Mouse (Mus musculus): ENCODE results near the gene Parp11. TPM values are rescaled to one million over a fixed set of nuclear protein-coding genes. Genes with fewer than 3 reads are reported as not detected.

The Parp11 gene
- polyA plus RNA-seq, 1 experiment from 2014 or later: 15.1 TPM

DNA sequence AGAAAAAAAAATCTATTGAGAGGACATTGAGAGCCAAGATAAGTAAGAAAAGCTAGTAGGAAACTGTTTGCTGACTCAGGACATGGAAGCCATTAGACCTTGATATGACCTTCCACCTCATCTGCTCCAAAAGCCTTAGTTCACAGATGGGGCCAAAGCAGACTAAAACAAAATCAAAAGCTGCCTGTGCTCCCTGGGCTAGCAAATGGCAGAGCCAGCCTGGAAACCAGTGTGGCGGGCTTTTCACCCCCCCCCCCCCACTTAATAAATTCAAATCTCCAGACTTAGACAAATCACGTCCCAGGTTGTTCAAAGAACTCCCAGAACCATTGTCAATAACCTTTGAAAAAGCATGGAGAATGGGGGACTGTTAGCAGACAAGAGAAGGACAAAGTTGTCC, 2.7 kb upstream of the Parp11 start:
- WGBS: 52% methylated on average over 2 of the region's 2 CpGs
- Histone ChIP-seq H3K4me1 (replicated peaks; ENCODE audit: insufficient read depth, low read length) (no peaks in the 10 kb centered on the region), H3K27ac (no peak overlapping the region), H3K27me3 (ENCODE audit: insufficient read depth, low read length) (no peaks in the 10 kb centered on the region), H3K36me3 (ENCODE audit: insufficient read depth, low read length) (no peaks in the 10 kb centered on the region), H3K4me3 (replicated peaks; ENCODE audit: low read depth, low read length) (no peak overlapping the region), H3K9me3 (replicated peaks; ENCODE audit: low read length) (no peaks in the 10 kb centered on the region), H3K4me2 (ENCODE audit: low read length) (no peak overlapping the region), H3K9ac (ENCODE audit: low read depth, low read length) (no peak overlapping the region)
- no peak for DNase-seq (ENCODE audit: low spot score)
- TF ChIP-seq CTCF (IDR thresholded peaks at IDR 0.05; ENCODE audit: low read depth): no peak
- ATAC-seq (replicated peaks; ENCODE audit: low FRiP score, low read depth): no peak

DNA sequence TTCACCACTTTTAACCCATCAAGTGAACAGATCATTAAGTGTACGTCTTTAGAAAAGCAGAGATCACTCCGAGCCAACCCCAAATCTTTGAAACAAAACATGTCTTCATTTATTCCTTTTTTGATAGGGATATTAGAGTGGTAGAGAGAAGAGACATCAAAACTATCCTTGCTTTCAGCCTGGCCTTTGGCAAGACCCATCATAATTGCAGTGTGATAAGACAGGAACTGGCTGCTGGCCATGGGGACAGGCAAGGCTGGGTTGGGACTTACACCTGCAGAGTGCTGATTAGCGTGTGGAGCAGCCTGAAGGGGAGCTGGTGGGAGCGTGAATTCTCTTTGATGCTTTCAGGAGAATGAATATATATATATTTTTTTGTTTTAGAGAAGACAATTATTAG, 2.2 kb upstream of the Parp11 start:
- Histone ChIP-seq H3K9me3 (replicated peaks; ENCODE audit: low read length) (no peaks in the 10 kb centered on the region), H3K4me3 (replicated peaks; ENCODE audit: low read depth, low read length) (no peak overlapping the region), H3K27ac (no peak overlapping the region), H3K4me2 (ENCODE audit: low read length) (no peak overlapping the region), H3K27me3 (ENCODE audit: insufficient read depth, low read length) (no peaks in the 10 kb centered on the region), H3K4me1 (replicated peaks; ENCODE audit: insufficient read depth, low read length) (no peaks in the 10 kb centered on the region), H3K36me3 (ENCODE audit: insufficient read depth, low read length) (no peaks in the 10 kb centered on the region), H3K9ac (ENCODE audit: low read depth, low read length) (no peak overlapping the region)
- no peak for TF ChIP-seq CTCF (IDR thresholded peaks at IDR 0.05; ENCODE audit: low read depth)
- ATAC-seq (replicated peaks; ENCODE audit: low FRiP score, low read depth) (no peak), DNase-seq (ENCODE audit: low spot score) (no peak)
- WGBS: 73% methylated on average over 4 of the region's 4 CpGs

DNA sequence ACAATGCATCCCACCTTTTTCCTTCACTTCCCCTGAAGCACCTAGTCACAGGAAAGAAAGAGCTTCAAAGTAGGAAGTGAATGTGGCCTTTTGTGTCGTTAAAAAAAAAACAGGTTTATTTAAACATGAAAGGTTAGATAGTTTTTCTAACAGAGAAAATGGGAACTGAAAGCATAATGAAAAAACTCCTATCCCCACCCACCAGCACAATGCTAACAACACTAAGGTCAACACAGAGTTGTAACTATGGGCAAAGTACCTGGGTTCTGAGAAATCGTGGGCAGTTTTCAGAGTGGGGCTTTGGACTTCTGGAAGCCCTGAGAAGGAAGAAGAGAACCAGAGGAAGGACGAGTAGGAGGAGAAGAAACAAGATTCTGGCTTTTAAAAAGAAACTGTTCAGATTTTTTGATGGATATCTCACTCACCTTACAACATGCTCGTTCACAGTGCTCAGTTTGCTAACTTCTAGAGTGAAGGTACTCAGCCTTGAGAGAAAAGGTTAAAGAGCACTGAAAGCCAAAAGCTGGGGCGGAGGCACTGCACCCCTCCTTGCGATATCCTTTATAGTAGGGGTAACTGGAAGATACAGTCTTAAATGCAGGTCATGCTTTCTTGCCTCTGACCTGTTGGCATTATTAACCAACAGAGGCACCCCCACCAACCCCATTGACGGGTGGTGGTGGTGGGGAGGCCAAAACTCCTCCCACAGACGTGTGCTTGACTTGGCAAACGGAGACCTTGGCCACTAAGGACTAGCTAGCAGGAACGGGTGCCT, 1.2 kb downstream of the Parp11 start:
- 58% methylated on average over 10 of the region's 10 CpGs for WGBS
- ATAC-seq (replicated peaks; ENCODE audit: low FRiP score, low read depth): no peak
- no peaks in the 10 kb centered on the region for H3K4me1 ChIP-seq (replicated peaks; ENCODE audit: insufficient read depth, low read length)
- H3K4me2 ChIP-seq (ENCODE audit: low read length): no peak overlapping the region
- no peak overlapping the region for H3K9ac ChIP-seq (ENCODE audit: low read depth, low read length)
- no peaks in the 10 kb centered on the region for H3K27me3 ChIP-seq (ENCODE audit: insufficient read depth, low read length)
- DNase-seq (ENCODE audit: low spot score): no peak
- no peak for TF ChIP-seq CTCF (IDR thresholded peaks at IDR 0.05; ENCODE audit: low read depth)
- H3K36me3 ChIP-seq (ENCODE audit: insufficient read depth, low read length): no peaks in the 10 kb centered on the region
- H3K27ac ChIP-seq: no peak overlapping the region
- no peak overlapping the region for H3K4me3 ChIP-seq (replicated peaks; ENCODE audit: low read depth, low read length)
- H3K9me3 ChIP-seq (replicated peaks; ENCODE audit: low read length): no peaks in the 10 kb centered on the region

DNA sequence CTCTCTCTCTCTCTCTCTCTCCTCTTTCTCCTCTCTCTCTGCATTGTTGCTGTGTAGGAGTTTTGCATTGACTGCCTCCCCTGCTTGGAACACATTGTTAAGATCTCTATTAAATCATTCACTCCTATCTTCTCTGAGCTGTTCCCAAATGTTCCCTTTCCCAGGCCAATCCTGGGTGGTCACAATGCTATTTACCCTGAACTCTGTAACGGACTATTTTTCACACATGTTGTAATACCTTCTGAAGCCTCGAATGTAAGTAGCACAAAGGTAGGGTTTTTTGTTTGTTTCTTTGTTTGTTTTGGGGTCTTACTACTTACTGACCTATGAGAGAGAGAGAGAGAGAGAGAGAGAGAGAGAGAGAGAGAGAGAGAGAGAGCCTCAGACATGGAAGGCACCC, 2.2 kb downstream of the Parp11 start:
- no peak overlapping the region for H3K27ac ChIP-seq
- no peak for TF ChIP-seq CTCF (IDR thresholded peaks at IDR 0.05; ENCODE audit: low read depth)
- ATAC-seq (replicated peaks; ENCODE audit: low FRiP score, low read depth): no peak
- no peaks in the 10 kb centered on the region for H3K27me3 ChIP-seq (ENCODE audit: insufficient read depth, low read length)
- H3K4me3 ChIP-seq (replicated peaks; ENCODE audit: low read depth, low read length): no peak overlapping the region
- H3K36me3 ChIP-seq (ENCODE audit: insufficient read depth, low read length): no peaks in the 10 kb centered on the region
- WGBS: 62% methylated on average over 2 of the region's 2 CpGs
- DNase-seq (ENCODE audit: low spot score): no peak
- H3K4me2 ChIP-seq (ENCODE audit: low read length): no peak overlapping the region
- H3K4me1 ChIP-seq (replicated peaks; ENCODE audit: insufficient read depth, low read length): no peaks in the 10 kb centered on the region
- no peaks in the 10 kb centered on the region for H3K9me3 ChIP-seq (replicated peaks; ENCODE audit: low read length)
- H3K9ac ChIP-seq (ENCODE audit: low read depth, low read length): no peak overlapping the region

DNA sequence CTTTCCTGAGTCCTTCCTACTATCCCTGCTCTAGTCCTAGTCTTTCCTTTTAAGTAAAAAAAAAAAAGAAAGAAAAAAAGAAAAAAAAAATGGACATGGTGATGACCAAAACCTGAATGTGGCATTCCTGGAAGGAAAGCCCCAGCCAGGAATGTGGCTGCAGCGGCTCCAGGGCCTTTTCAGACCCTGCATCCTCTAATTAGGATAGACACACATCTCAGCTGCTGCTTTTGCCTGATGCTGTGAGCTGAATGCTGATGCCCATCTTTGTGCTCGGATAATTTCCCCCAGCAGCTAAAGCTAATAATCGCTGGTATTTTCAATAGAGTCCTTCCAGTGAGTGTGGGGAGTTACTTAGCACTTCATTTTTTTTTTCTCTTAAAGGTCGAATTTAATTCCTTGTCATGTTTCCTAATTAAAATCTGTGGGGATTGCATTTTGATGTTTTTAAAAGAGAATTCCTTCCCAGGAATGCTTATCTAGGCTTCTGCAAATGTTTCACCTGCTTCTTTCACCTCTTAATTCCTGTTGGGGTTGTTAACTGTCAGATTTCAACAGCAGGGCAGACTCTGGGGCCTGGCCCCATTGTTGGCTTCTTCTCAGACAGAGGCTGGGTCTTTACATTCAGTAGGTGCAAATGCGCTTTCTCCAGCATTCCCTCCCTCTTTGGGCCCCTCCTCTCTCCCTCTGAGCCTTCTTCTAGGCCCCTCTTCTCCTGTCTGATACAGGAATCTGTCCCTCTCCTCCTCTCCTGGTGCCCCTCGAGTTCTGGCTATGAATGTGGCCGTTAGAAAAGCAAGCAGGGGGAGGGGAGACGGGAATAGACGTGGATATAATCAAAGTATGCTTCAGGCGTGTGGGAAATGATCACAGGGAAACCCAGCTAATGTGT, 3.1 kb downstream of the Parp11 start:
- H3K9me3 ChIP-seq (replicated peaks; ENCODE audit: low read length): no peaks in the 10 kb centered on the region
- 42% methylated on average over 10 of the region's 10 CpGs for WGBS
- no peak for ATAC-seq (replicated peaks; ENCODE audit: low FRiP score, low read depth)
- no peak overlapping the region for H3K9ac ChIP-seq (ENCODE audit: low read depth, low read length)
- 0 out of 2 replicates have a peak, but pooled peaks cover 5% of the 10 kb centered on the region for H3K4me1 ChIP-seq (replicated peaks; ENCODE audit: insufficient read depth, low read length)
- no peak overlapping the region for H3K4me2 ChIP-seq (ENCODE audit: low read length)
- H3K36me3 ChIP-seq (ENCODE audit: insufficient read depth, low read length): no peaks in the 10 kb centered on the region
- H3K27me3 ChIP-seq (ENCODE audit: insufficient read depth, low read length): no peaks in the 10 kb centered on the region
- H3K27ac ChIP-seq: no peak overlapping the region
- H3K4me3 ChIP-seq (replicated peaks; ENCODE audit: low read depth, low read length): no peak overlapping the region
- DNase-seq (ENCODE audit: low spot score): no peak
- no peak for TF ChIP-seq CTCF (IDR thresholded peaks at IDR 0.05; ENCODE audit: low read depth)

All from kidney, postnatal 0 days (tissue).